Mouse (Mus musculus): ENCODE measurements at regions not wholly inside any gene's neighbourhood (a gene's known extent, or its start where the extent isn't known, plus 50 kb on each side); places are given as distances from the start of the nearest gene placed in this dataset.

GRCm38 (mm10) chr8:115450789-115451188 is 256.8 kb downstream of the Maf start:
- TF ChIP-seq CTCF (conservative IDR thresholded peaks at IDR 0.05; ENCODE audit: low read length) = no peak
- no peak for TF ChIP-seq POU5F1 (IDR thresholded peaks at IDR 0.05; ENCODE audit: borderline replicate concordance, low read length)
- no peak for TF ChIP-seq NANOG (IDR thresholded peaks at IDR 0.05; ENCODE audit: borderline replicate concordance, low read length)
